Mouse (Mus musculus) neural tube, embryonic 15.5 days (tissue): ENCODE data around the gene Vmn2r109. TPM values are rescaled to one million over a fixed set of nuclear protein-coding genes. Genes with fewer than 3 reads are reported as not detected.
"Not testable (repeated sequence)": the region's sequence is repeated elsewhere in the genome, so short reads cannot be mapped to it uniquely, and the experiment has no call there.

ENCODE experiments used
- ATAC-seq: fragments of 200-750 bp; cut with Nextera tagmentation; 2 replicates; pipeline ENCODE4 v1.8.0; 2017; ENCODE audit warnings: mild to moderate bottlenecking, moderate TSS enrichment, moderate library complexity; ENCODE audit not compliant: low FRiP score
- H3K27ac ChIP-seq: fragments of 300-500 bp; sonication (generic); replicated peaks from 2 replicates; pipeline ENCODE4 v1.5.1; 2015; ENCODE audit warnings: mild to moderate bottlenecking, inconsistent platforms
- H3K27me3 ChIP-seq: fragments of 300-500 bp; sonication (generic); replicated peaks from 2 replicates; pipeline ENCODE4 v1.6.1; 2015; ENCODE audit warnings: inconsistent platforms
- H3K36me3 ChIP-seq: fragments of 300-500 bp; sonication (generic); 2 replicates; pipeline ENCODE4 v1.6.1; 2015; ENCODE audit warnings: inconsistent platforms
- H3K4me1 ChIP-seq: fragments of 300-500 bp; sonication (generic); 2 replicates; pipeline ENCODE4 v1.6.1; 2015; ENCODE audit warnings: inconsistent platforms
- H3K4me2 ChIP-seq: fragments of 300-500 bp; sonication (generic); 2 replicates; pipeline ENCODE4 v1.6.1; 2015; ENCODE audit warnings: inconsistent platforms, mild to moderate bottlenecking, moderate library complexity
- H3K4me3 ChIP-seq: fragments of 300-500 bp; sonication (generic); replicated peaks from 2 replicates; pipeline ENCODE4 v1.5.1; 2015; ENCODE audit warnings: mild to moderate bottlenecking, inconsistent platforms
- H3K9ac ChIP-seq: fragments of 300-500 bp; sonication (generic); replicated peaks from 2 replicates; pipeline ENCODE4 v1.6.1; 2015; ENCODE audit warnings: mild to moderate bottlenecking, inconsistent platforms
- H3K9me3 ChIP-seq: fragments of 300-500 bp; sonication (generic); replicated peaks from 2 replicates; pipeline ENCODE4 v1.6.1; 2016; ENCODE audit warnings: inconsistent platforms
- WGBS: fragments of 180-500 bp; shearing (Covaris S2); methylation state at CpG from one replicate; pipeline ENCODE4 v1.1.7; 2015; ENCODE audit warnings: mixed read lengths; 5-methylcytosine and 5-hydroxymethylcytosine counted together
- polyA plus RNA-seq: library from polyadenylated mRNA; unstranded; fragments of >200 nt; fragmentation: Nextera tagmentation; extraction: Ambion mirVana; gene quantifications from 2 replicates; pipeline ENCODE4 v1.2.1, GENCODE M21; 2015

Gene Vmn2r109
- polyA plus RNA-seq = not detected in 2 replicates

DNA sequence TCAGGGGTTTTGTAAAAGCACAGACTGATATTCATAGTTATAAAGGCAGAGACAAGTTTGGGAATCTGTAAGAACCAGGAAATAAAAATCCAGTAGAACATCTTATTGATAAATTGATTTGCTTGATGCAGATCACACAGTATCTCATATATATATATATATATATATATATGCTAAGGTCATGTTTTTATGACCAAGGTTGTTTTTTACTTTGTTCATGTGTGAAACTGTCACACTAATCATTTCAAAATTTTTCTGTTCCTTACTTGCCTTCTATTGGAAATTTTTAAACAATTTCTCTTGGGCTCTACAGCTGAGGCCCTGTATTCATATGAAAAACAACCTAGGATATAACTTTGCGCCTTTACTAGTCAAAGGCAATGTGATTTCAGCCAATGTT is at the start of gene Vmn2r109:
Gene Vmn2r109 (minus strand): TSS at position 101 of the 400 bp plus-strand sequence.
- Histone ChIP-seq H3K27ac (no peak within 1 kb of the TSS), H3K9ac (no peak within 1 kb of the TSS), H3K9me3 (no peaks in the 10 kb centered on the region; the same call in 1 of the 2 replicates), H3K4me2 (no peak within 1 kb of the TSS), H3K4me1 (no peaks in the 10 kb centered on the region), H3K36me3 (no peaks in the 10 kb centered on the region), H3K4me3 (no peak within 1 kb of the TSS), H3K27me3 (no peaks in the 10 kb centered on the region)
- WGBS = 88% methylated on average over 1 of the region's 1 CpGs
- no peak for ATAC-seq

DNA sequence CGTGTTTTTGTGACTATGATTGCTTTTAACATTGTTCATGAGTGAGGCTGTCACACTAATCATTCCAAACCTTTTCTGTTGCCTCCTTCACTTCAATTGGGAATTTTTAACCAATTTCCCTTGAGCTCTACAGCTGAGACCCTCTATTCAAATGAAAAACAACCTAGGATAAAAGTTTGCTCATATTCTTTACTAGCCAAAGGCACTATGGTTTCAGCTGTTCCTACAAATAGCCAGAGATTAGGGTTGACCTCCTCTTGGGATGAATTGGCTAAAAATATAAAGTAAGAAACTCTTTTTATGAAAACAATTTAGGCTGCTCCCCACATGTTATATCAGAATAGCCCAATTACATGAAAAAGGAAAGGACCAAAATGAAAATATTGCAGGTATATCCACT is 31.8 kb upstream of the Vmn2r109 start, which contains the start of gene Vmn2r110:
Gene Vmn2r110 (minus strand): TSS at position 101 of the 400 bp plus-strand sequence.
- ATAC-seq = no peak
- H3K4me1 ChIP-seq = no peaks in the 10 kb centered on the region
- H3K4me3 ChIP-seq = no peak within 1 kb of the TSS
- no peaks in the 10 kb centered on the region for H3K36me3 ChIP-seq
- H3K27ac ChIP-seq = no peak within 1 kb of the TSS
- H3K9ac ChIP-seq = no peak within 1 kb of the TSS
- no peaks in the 10 kb centered on the region for H3K27me3 ChIP-seq
- 0 out of 2 replicates have a peak, but pooled peaks cover 7% of the 10 kb centered on the region for H3K9me3 ChIP-seq
- 35% methylated on average over 1 of the region's 1 CpGs for WGBS
- H3K4me2 ChIP-seq = no peak within 1 kb of the TSS

DNA sequence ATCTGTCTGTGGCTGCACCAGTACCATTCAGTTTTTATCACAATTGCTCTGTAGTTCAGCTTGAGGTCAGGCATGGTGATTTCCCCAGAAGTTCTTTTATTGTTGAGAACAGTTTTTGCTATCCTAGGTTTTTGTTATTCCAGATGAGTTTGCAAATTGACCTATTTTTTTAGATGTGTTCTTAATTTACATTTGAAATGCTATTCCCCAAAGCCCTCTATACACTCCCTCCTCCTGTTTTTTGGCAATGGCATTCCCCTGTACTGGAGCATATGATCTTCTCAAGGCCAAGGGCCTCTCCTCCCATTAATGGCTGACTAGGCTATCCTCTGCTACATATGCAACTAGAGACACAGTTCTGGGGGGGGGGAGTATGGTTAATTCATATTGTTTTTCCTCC is 56.3 kb downstream of the Vmn2r109 start:
- H3K27ac ChIP-seq, H3K27me3 ChIP-seq, H3K4me3 ChIP-seq, H3K4me1 ChIP-seq, H3K36me3 ChIP-seq, ATAC-seq, H3K4me2 ChIP-seq, H3K9ac ChIP-seq: not testable (repeated sequence)
- H3K9me3 ChIP-seq = peaks cover 26% of the 10 kb centered on the region; the same call in 1 of the 2 replicates

DNA sequence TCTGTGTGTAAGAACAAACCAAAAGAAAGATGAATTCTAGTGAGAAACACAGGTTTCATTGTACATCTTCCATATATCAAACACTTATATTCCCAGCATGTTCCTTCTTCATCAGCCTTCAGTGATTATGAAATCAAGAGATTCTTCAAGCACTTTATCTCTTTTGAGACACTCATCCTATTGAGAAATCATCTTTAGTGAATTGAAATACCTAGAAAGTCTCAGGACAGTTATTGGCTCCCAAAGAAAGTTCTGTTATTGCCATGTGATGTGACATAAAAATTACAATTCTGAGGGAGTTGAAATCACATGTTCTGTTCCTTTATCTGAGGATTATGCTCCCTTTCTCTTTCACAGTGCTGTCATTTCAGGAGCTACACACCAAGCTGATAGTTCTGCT is 66.7 kb downstream of the Vmn2r109 start, which contains the start of gene Vmn1r225:
Gene Vmn1r225 (plus strand): TSS at position 301 of the 400 bp plus-strand sequence.
- H3K27ac ChIP-seq = no peak within 1 kb of the TSS
- no peaks in the 10 kb centered on the region for H3K4me1 ChIP-seq
- H3K9me3 ChIP-seq = peaks cover 11% of the 10 kb centered on the region; the same call in 1 of the 2 replicates
- no peak within 1 kb of the TSS for H3K4me2 ChIP-seq
- ATAC-seq = no peak
- H3K27me3 ChIP-seq = no peaks in the 10 kb centered on the region
- no peaks in the 10 kb centered on the region for H3K36me3 ChIP-seq
- no peak within 1 kb of the TSS for H3K4me3 ChIP-seq
- no peak within 1 kb of the TSS for H3K9ac ChIP-seq

Other genes with a start within 250 kb of the Vmn2r109 start
- not detected in 2 replicates for gene Vmn2r107, start 219.5 kb downstream of the Vmn2r109 start, polyA plus RNA-seq
- gene Vmn1r224, start 150.6 kb downstream of the Vmn2r109 start, polyA plus RNA-seq = not detected in 2 replicates
- gene Vmn2r108, start 83.4 kb downstream of the Vmn2r109 start, polyA plus RNA-seq = not detected in 2 replicates
- gene Vmn1r225, start 66.6 kb downstream of the Vmn2r109 start, polyA plus RNA-seq = not detected in 2 replicates
- gene Vmn2r110, start 31.7 kb upstream of the Vmn2r109 start, polyA plus RNA-seq = not detected in 2 replicates
- not detected in 2 replicates for gene Fpr-rs3, start 60.1 kb upstream of the Vmn2r109 start, polyA plus RNA-seq
- not detected in 2 replicates for gene Vmn1r226, start 118.1 kb upstream of the Vmn2r109 start, polyA plus RNA-seq
- gene Vmn1r227, start 165.1 kb upstream of the Vmn2r109 start, polyA plus RNA-seq = not detected in 2 replicates
- not detected in 2 replicates for gene Vmn1r228, start 221.4 kb upstream of the Vmn2r109 start, polyA plus RNA-seq
- 0.01 TPM in 1 of 2 replicates, not detected in the other for gene Vmn1r229, start 246.8 kb upstream of the Vmn2r109 start, polyA plus RNA-seq